Mouse (Mus musculus): Measurements from ENCODE around the gene Hpse2.

GRCm38 (mm10) chr19:43420506-43420905, 32.4 kb upstream of the Hpse2 start:
- TF ChIP-seq POLR2A (IDR thresholded peaks at IDR 0.05; ENCODE audit: insufficient read length, low read depth) (no peak), MYOD1 (IDR thresholded peaks at IDR 0.05; ENCODE audit: control insufficient read depth in 1 of 3, insufficient read length in 2 of 3, low read depth in 2 of 3) (no peak), MAX (IDR thresholded peaks at IDR 0.05; ENCODE audit: low read depth) (no peak), POLR2AphosphoS2 (IDR thresholded peaks at IDR 0.05; ENCODE audit: insufficient read length, low read depth) (no peak), SRF (IDR thresholded peaks at IDR 0.05; ENCODE audit: control insufficient read depth, insufficient read length, low read depth) (no peak), USF1 (IDR thresholded peaks at IDR 0.05; ENCODE audit: low read depth) (no peak)
